Mouse (Mus musculus) limb, embryonic 12.5 days (tissue): ENCODE results near the gene Zfp433. TPM values are rescaled to one million over a fixed set of nuclear protein-coding genes. Genes with fewer than 3 reads are reported as not detected.
"Not testable (repeated sequence)": the region's sequence is repeated elsewhere in the genome, so short reads cannot be mapped to it uniquely, and the experiment has no call there.

Experiments used
- ATAC-seq: fragments of 200-750 bp; cut with Nextera tagmentation; 2 replicates; pipeline ENCODE4 v1.8.0; 2017; ENCODE audit warnings: low read depth, moderate TSS enrichment; ENCODE audit not compliant: insufficient number of reproducible peaks, insufficient read depth, low FRiP score, low TSS enrichment
- H3K27ac ChIP-seq: fragments of 300-500 bp; sonication (generic); 2 replicates; pipeline ENCODE4 v1.5.1; 2016; ENCODE audit warnings: mild to moderate bottlenecking, moderate library complexity
- H3K27me3 ChIP-seq: fragments of 300-500 bp; sonication (generic); 2 replicates; pipeline ENCODE4 v1.6.1; 2016; ENCODE audit warnings: mild to moderate bottlenecking, moderate library complexity
- H3K36me3 ChIP-seq: fragments of 300-500 bp; sonication (generic); 2 replicates; pipeline ENCODE4 v1.6.1; 2016; ENCODE audit warnings: mild to moderate bottlenecking, moderate library complexity
- H3K4me1 ChIP-seq: fragments of 300-500 bp; sonication (generic); replicated peaks from 2 replicates; pipeline ENCODE4 v1.6.1; 2016
- H3K4me2 ChIP-seq: fragments of 300-500 bp; sonication (generic); 2 replicates; pipeline ENCODE4 v1.6.1; 2016; ENCODE audit warnings: mild to moderate bottlenecking, moderate library complexity
- H3K4me3 ChIP-seq: fragments of 300-500 bp; sonication (generic); replicated peaks from 2 replicates; pipeline ENCODE4 v1.5.1; 2016; ENCODE audit warnings: mild to moderate bottlenecking
- H3K9ac ChIP-seq: fragments of 300-500 bp; sonication (generic); replicated peaks from 2 replicates; pipeline ENCODE4 v1.6.1; 2016; ENCODE audit warnings: mild to moderate bottlenecking, moderate library complexity
- H3K9me3 ChIP-seq: fragments of 300-500 bp; sonication (generic); 2 replicates; pipeline ENCODE4 v1.6.1; 2016; ENCODE audit warnings: mild to moderate bottlenecking, moderate library complexity
- WGBS: fragments of 180-500 bp; shearing (Covaris S2); methylation state at CpG from one replicate; pipeline ENCODE4 v1.1.7; 2016; 5-methylcytosine and 5-hydroxymethylcytosine counted together
- polyA plus RNA-seq: library from polyadenylated mRNA; unstranded; fragments of >200 nt; fragmentation: Nextera tagmentation; extraction: Ambion mirVana; gene quantifications from 2 replicates; pipeline ENCODE4 v1.2.1, GENCODE M21; 2016

The Zfp433 gene
- polyA plus RNA-seq, result 16.3 and 21.0 TPM in 2 replicates

DNA sequence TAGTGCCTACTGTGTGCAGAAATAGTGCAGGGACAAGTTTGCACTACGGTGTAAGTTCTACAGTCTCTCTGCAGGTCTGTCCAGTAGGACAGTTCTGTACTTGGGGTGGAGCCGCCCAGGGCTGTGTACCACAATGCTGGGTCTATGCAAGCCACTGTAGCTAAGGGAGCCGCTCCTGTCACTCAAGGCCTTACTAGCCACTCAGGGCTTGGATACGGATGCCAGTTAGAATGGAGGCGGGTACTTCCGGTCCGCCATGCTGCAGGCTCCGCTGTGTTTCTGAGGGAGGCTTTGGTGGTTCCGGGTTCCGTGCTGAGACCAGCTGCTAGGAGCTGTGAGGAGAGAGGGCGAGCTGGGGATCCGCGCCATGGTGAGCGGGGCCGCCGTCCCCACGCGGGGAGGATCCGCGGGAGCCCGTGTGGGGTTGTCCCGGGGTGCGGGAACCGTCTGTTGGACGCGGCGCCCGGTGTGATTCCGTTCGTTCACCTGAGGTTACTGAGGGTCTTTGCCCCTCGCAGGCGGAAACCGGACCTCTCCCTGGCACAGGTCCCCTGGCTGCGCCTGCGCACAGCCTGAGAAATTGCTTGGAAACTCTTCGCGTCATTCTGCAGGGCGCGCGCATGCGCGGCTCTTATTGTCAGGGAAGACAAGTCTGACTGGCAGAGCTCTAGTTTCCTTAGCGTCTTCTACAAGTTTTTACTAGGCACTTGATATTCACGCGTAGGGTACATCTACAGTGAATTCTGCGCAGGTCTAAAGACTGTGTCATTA is at the start of gene Zfp433:
Gene Zfp433, plus strand, starts transcription at position 295 of the 771 bp plus-strand sequence.
- not testable (repeated sequence) for H3K4me3 ChIP-seq, H3K27ac ChIP-seq, H3K36me3 ChIP-seq, H3K4me1 ChIP-seq, H3K9me3 ChIP-seq, H3K4me2 ChIP-seq, H3K27me3 ChIP-seq, H3K9ac ChIP-seq
- ATAC-seq, result peak; percentile 100
- WGBS, result no CpG with 5 or more reads among the region's 46 CpGs

DNA sequence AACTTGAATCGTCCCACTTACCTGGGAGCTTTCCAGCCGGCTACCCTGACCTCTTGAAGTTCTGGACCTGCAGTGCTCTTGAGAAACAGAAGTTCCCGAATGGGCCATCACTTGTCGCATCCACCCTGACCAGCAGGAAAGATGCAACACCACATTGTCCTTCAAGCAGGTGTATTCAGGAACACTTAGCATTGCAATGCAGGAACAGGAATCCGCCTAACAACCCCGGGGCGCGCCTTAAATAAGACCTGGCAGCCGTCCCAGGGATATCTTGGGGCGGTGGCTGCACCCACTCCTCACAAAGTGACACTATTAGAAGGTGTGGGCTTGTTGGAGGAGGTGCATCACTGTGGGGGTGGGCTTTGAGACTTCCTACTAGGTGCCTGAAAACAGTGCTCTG is 49.4 kb upstream of the Zfp433 start:
- Histone ChIP-seq H3K36me3 (peaks cover 50% of the 10 kb centered on the region), H3K4me1 (no peaks in the 10 kb centered on the region), H3K4me2 (no peak overlapping the region), H3K27me3 (no peaks in the 10 kb centered on the region), H3K27ac (no peak overlapping the region), H3K9me3 (peaks cover 47% of the 10 kb centered on the region), H3K4me3 (no peak overlapping the region), H3K9ac (no peak overlapping the region)
- WGBS, result 95% methylated on average over 10 of the region's 10 CpGs
- no peak for ATAC-seq

DNA sequence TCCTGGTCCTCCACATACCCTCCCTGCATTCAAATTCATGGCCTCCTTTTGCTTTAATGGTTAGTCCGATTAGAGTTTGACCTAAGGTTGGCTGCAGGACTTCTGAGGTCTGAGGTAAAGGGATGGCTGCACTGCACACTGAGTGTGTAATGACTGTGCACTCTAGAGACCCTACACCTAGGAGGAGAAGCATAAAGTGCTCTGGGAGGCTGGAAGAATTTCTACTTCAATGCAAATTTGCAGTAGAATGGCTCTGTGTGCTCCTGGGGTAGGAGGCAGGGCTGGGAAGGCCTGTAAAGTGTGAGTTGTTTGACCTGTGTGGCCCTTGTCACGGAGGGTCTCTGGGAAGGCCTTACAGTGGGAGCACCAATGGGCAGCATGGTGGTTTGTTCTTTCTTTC is 48.5 kb upstream of the Zfp433 start:
- no peaks in the 10 kb centered on the region for H3K27me3 ChIP-seq
- no peak overlapping the region for H3K9ac ChIP-seq
- H3K4me1 ChIP-seq, result no peaks in the 10 kb centered on the region
- H3K9me3 ChIP-seq, result peaks cover 51% of the 10 kb centered on the region
- no peak overlapping the region for H3K4me3 ChIP-seq
- H3K27ac ChIP-seq, result no peak overlapping the region
- peaks cover 46% of the 10 kb centered on the region for H3K36me3 ChIP-seq
- 92% methylated on average over 2 of the region's 2 CpGs for WGBS
- ATAC-seq, result no peak
- H3K4me2 ChIP-seq, result no peak overlapping the region

DNA sequence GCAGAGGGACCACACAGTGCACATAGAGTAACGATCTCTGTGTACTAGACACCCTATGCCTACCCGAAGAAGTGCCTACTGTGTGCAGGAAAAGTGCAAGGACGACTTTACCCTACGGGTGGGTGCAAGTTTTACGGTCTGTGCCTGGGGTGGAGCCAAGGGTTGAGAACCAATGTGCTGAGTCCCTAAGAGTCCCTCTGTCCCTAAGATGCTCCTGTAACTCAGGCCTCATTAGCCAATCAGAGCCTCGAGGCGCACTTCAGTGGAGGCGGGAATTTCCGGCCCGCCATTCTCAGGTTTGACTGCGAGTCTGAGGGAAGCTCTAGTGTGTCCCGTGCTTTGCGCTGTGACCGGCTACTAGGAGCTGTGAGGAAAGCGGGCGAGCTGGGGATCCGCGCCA is 17.5 kb upstream of the Zfp433 start:
- not testable (repeated sequence) for H3K4me1 ChIP-seq, ATAC-seq
- no CpG with 5 or more reads among the region's 18 CpGs for WGBS

DNA sequence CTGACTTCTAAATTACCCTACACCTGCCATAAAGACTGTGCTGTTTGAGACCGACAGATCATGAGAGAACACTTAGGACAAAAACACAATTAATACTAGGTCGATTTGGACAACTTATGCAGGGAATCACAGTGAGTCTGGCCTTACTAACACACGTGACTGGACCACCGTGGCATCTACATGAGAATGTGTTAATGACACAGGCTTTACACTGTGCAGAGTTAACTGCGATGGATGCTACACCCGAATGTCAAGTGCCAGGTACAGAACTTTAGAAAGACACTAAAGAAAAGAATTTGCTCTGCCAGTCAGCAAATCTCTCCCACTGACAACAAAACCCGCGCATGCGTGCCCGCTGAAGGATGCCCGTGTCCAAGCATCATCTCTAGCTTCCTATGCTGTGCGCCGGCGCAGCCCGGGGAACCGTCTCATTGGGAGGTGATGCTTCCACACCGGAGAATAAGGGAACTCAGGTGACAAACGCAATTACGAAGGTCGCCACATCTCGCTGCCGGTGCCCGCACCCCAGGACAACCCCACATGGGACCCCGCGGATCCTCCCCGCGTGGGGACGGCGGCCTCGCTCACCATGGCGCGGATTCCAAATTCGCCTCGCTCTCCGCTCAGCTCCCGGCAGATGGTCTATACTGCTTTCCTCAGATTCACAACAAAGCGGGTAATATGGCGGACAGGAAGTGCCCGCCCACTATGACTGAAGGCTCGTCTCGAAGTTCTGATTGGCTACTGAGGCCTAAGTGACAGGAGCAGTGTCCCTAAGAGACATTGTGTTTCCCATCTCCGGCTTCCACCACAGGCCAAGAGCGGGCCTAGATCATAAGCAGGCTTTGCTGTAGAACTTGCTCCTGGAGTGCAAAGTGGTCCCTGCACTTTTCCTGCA is 66.1 kb downstream of the Zfp433 start, which contains the start of gene Gm3055:
Gene Gm3055, minus strand, starts transcription at position 656 of the 898 bp plus-strand sequence.
- H3K4me2 ChIP-seq, H3K4me3 ChIP-seq, H3K36me3 ChIP-seq, H3K27ac ChIP-seq, H3K9me3 ChIP-seq, H3K9ac ChIP-seq, H3K4me1 ChIP-seq, H3K27me3 ChIP-seq: not testable (repeated sequence)
- ATAC-seq, result peak; percentile 87
- no CpG with 5 or more reads among the region's 43 CpGs for WGBS

More for the DNA sequence above, 17.5 kb upstream of the Zfp433 start:
- not testable (repeated sequence) for H3K27ac ChIP-seq, H3K9me3 ChIP-seq, H3K4me2 ChIP-seq, H3K36me3 ChIP-seq, H3K4me3 ChIP-seq, H3K9ac ChIP-seq, H3K27me3 ChIP-seq

DNA sequence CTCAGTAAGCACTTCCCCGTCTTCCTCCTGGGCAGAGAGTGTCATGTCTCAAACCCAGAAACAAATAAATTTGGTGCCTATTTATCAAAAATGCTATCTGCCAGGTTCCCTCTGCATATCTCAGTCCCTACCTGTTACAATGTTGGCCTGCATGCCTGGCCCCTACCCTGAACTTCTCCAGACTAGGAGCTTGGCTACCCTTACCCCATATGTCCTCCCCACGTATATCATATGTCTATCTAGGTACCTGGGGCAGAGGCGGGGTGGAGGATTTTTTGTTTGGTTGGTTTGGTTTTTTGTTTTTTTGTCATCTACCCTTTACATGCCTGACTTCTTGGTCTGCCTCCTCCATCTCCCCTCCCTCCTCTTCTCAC is 66.8 kb downstream of the Zfp433 start:
- peak; percentile 66; the same call in 1 of the 2 replicates for ATAC-seq
- H3K27me3 ChIP-seq, H3K4me1 ChIP-seq, H3K9ac ChIP-seq, H3K4me2 ChIP-seq, H3K4me3 ChIP-seq, H3K36me3 ChIP-seq, H3K27ac ChIP-seq, H3K9me3 ChIP-seq: not testable (repeated sequence)
- no CpG with 5 or more reads among the region's 3 CpGs for WGBS

Other genes starting within 250 kb of the Zfp433 start
- gene Nfic, start 249.2 kb upstream of the Zfp433 start, polyA plus RNA-seq, result 30.8 and 31.1 TPM in 2 replicates
- 0.70 and 0.93 TPM in 2 replicates for gene Celf5, start 222.1 kb upstream of the Zfp433 start, polyA plus RNA-seq
- 84.3 and 86.9 TPM in 2 replicates for gene Ncln, start 208.4 kb upstream of the Zfp433 start, polyA plus RNA-seq
- gene S1pr4, start 204.7 kb upstream of the Zfp433 start, polyA plus RNA-seq, result 0.28 and 0.53 TPM in 2 replicates
- gene Gna15, start 180.6 kb upstream of the Zfp433 start, polyA plus RNA-seq, result 1.2 and 1.4 TPM in 2 replicates
- 82.9 and 86.1 TPM in 2 replicates for gene Gna11, start 159.6 kb upstream of the Zfp433 start, polyA plus RNA-seq
- 453 and 478 TPM in 2 replicates for gene Aes, start 145.3 kb upstream of the Zfp433 start, polyA plus RNA-seq
- 39.4 and 45.6 TPM in 2 replicates for gene Tle2, start 130.3 kb upstream of the Zfp433 start, polyA plus RNA-seq
- 15.2 TPM in 2 replicates for gene Tle6, start 103.8 kb upstream of the Zfp433 start, polyA plus RNA-seq
- gene BC025920, start 98.6 kb upstream of the Zfp433 start, polyA plus RNA-seq, result 2.0 and 2.2 TPM in 2 replicates
- gene Sirt6, start 77.0 kb upstream of the Zfp433 start, polyA plus RNA-seq, result 55.8 and 57.5 TPM in 2 replicates
- 10.1 and 10.4 TPM in 2 replicates for gene Ankrd24, start 76.3 kb upstream of the Zfp433 start, polyA plus RNA-seq
- 4.9 and 5.1 TPM in 2 replicates for gene Gm10778, start 55.8 kb upstream of the Zfp433 start, polyA plus RNA-seq
- 8.6 and 12.4 TPM in 2 replicates for gene Gm3055, start 66.3 kb downstream of the Zfp433 start, polyA plus RNA-seq
- gene Gm4767, start 107.4 kb downstream of the Zfp433 start, polyA plus RNA-seq, result 2.9 and 3.7 TPM in 2 replicates
- gene Gm32687, start 159.1 kb downstream of the Zfp433 start, polyA plus RNA-seq, result 9.7 and 9.8 TPM in 2 replicates
- gene Zfp781, start 225.7 kb downstream of the Zfp433 start, polyA plus RNA-seq, result 4.4 and 4.8 TPM in 2 replicates